Mouse (Mus musculus) thymus, adult 2 months (tissue): ENCODE measurements around the gene Aip. TPM values are rescaled to one million over a fixed set of nuclear protein-coding genes. Genes with fewer than 3 reads are reported as not detected.

ENCODE experiments used
- DNase-seq: peaks from one replicate; pipeline ENCODE4 v3.0.0; 2021
- H3K27ac ChIP-seq: fragments of 200-500 bp; 2 replicates; pipeline ENCODE4 v1.5.1; 2012; ENCODE audit warnings: low read length, control low read depth; ENCODE audit not compliant: control insufficient read depth, insufficient read depth
- H3K27me3 ChIP-seq: fragments of 200-500 bp; 2 replicates; pipeline ENCODE4 v1.6.1; 2012; ENCODE audit warnings: mild to moderate bottlenecking, low read length, moderate library complexity, mixed read lengths; ENCODE audit not compliant: control insufficient read depth, insufficient read depth
- H3K36me3 ChIP-seq: fragments of 200-500 bp; 2 replicates; pipeline ENCODE4 v1.6.1; 2012; ENCODE audit warnings: mild to moderate bottlenecking, low read length, moderate library complexity; ENCODE audit not compliant: control insufficient read depth, insufficient read depth
- H3K4me1 ChIP-seq: fragments of 200-500 bp; replicated peaks from 2 replicates; pipeline ENCODE4 v1.6.1; 2012; ENCODE audit warnings: low read length; ENCODE audit not compliant: control insufficient read depth, insufficient read depth
- H3K4me3 ChIP-seq: fragments of 200-500 bp; 2 replicates; pipeline ENCODE4 v1.5.1; 2012; ENCODE audit warnings: mild to moderate bottlenecking, low read length, control low read depth, moderate library complexity; ENCODE audit not compliant: control insufficient read depth, insufficient read depth
- CTCF ChIP-seq: fragments of 200-500 bp; IDR thresholded peaks from 2 replicates; pipeline ENCODE4 v1.5.1; 2012; ENCODE audit warnings: mild to moderate bottlenecking, control low read depth, low read length, moderate library complexity, borderline replicate concordance; ENCODE audit not compliant: control insufficient read depth, poor library complexity, insufficient read depth; ENCODE audit errors: extremely low read depth
- POLR2A ChIP-seq: fragments of 200-500 bp; IDR thresholded peaks from 2 replicates; pipeline ENCODE4 v1.6.1; 2012; ENCODE audit warnings: mild to moderate bottlenecking, low read length, control low read depth, moderate library complexity; ENCODE audit not compliant: control insufficient read depth, poor library complexity, insufficient read depth; ENCODE audit errors: extremely low read depth
- WGBS: fragments of 180-500 bp; shearing (Covaris S2); methylation state at CpG from one replicate; pipeline ENCODE4 v1.1.7; 2018; 5-methylcytosine and 5-hydroxymethylcytosine counted together
- polyA plus RNA-seq: library from polyadenylated mRNA; depleted of rRNA; stranded (reverse); fragments of >200 nt; gene quantifications from 2 replicates; pipeline ENCODE4 v1.2.3, GENCODE M21; 2012

Aip gene
- polyA plus RNA-seq, 1 experiment: 112 TPM

DNA sequence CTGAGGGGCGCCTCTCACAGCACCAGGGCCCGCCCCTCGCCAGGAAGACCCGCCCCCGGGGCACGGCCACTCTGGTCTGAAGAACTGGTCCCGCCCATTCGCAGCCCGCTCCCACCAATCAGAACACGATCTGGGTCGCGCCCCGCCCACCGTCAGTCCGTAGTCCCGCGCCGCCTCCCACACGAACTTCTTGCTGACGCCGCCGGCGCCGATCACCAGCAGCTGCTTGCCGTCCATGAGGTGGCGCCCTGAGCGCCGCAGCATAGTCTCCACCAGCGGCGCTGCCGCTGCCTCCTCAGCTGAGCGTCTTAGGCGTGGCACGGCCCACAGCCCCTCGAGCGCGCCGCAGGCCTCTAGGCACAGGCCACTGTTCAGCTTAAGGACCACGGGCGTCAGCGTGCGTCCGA is 43.7 kb upstream of the Aip start:
- 2% methylated on average over 43 of the region's 43 CpGs for WGBS

DNA sequence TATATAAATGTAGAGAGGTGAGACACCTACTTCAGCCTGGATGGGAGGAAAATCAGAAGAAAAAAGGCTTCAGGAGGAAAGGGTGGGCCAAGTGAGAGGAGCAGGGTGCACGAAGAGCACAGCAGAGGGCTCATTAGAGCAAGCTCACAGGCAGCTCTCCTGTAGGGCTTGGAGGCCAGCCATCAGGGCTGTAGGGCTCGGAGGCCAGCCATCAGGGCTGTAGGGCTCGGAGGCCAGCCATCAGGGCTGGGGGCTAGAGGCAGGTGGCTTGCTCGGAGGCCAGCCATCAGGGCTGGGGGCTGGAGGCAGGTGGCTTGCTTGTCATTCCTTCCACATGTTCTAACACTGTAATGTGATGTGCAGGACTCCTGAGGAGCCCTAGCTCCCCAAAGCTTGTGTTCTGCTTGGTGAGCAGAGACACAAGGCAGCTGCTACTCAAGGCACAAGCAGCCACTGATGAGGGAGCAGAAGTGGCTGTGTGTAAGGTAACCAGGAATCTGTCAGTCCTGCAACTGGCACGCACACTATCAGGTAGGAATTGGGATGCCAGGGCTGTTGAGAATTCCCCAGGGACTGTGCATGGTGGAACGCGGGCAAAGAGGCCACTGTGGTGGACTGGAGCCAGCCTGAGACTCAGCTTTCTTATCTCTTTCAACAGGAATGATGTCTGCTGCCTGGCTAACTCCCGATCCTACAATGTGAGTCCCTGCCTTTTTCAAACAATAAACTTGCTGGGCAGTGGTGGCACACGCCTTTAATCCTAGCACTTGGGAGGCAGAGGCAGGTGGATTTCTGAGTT is 41.2 kb upstream of the Aip start:
- Histone ChIP-seq H3K27ac (no peak overlapping the region), H3K4me1 (peaks cover 31% of the 10 kb centered on the region), H3K36me3 (no peaks in the 10 kb centered on the region), H3K27me3 (no peaks in the 10 kb centered on the region), H3K4me3 (no peak overlapping the region)
- no peak for DNase-seq
- TF ChIP-seq CTCF: no peak
- TF ChIP-seq POLR2A: no peak
- WGBS: 95% methylated on average over 9 of the region's 9 CpGs

More for the DNA sequence above, 43.7 kb upstream of the Aip start:
- peak; percentile 99 for DNase-seq
- peak; percentile 95 for TF ChIP-seq CTCF
- peak; percentile 93 for TF ChIP-seq POLR2A
- no peaks in the 10 kb centered on the region for H3K36me3 ChIP-seq
- no peaks in the 10 kb centered on the region for H3K27me3 ChIP-seq
- H3K4me1 ChIP-seq: peaks cover 25% of the 10 kb centered on the region
- peak overlapping the region; percentile 50 for H3K4me3 ChIP-seq
- H3K27ac ChIP-seq: peak overlapping the region; percentile 5; the same call in 1 of the 2 replicates

DNA sequence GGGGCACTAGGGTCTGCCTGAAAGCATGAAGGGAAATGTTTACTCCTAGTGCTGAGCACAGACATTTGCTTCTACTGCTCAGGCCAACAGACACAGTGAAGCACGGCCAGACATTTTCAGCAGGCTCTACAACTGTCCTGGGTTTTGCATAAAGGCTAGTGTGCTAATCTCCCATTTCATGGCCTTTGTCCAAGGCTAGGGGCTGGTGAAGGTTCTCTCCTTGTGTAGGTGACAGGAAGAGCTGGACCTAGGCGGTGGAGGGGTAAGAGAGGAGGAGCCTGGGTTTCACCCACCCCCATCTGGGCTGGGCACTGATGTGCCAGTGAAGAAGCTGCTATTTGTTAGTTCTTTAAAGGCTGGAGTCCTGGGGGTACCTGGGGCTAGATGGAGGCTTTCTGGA is 39.1 kb upstream of the Aip start:
- no peak for DNase-seq
- Histone ChIP-seq H3K4me1 (peaks cover 9% of the 10 kb centered on the region), H3K27me3 (no peaks in the 10 kb centered on the region), H3K27ac (no peak overlapping the region), H3K36me3 (no peaks in the 10 kb centered on the region), H3K4me3 (no peak overlapping the region)
- TF ChIP-seq CTCF: no peak
- no peak for TF ChIP-seq POLR2A
- WGBS: 87% methylated on average over 2 of the region's 2 CpGs

DNA sequence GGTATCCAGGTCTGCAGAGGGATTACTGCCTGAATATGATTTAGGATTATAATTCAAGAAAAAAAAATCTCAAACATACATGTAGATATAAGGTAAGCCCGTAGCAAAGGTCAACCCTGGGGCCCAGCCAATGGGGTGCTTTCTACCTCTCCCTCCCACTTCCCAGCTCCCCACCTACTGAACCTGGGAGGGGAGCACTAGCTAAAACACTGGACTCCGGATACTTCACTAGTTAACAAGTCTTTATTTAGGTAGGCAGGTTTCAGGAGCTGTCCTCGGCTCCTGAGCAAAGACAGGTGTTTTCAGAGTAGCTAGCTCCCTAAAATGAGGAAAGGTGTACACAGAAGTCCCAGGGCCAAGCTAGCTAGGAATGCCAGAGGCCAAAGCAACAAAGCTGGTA is 38.4 kb upstream of the Aip start:
- Histone ChIP-seq H3K4me1 (peaks cover 9% of the 10 kb centered on the region), H3K27me3 (no peaks in the 10 kb centered on the region), H3K4me3 (no peak overlapping the region), H3K27ac (no peak overlapping the region), H3K36me3 (no peaks in the 10 kb centered on the region)
- no peak for DNase-seq
- 97% methylated on average over 3 of the region's 3 CpGs for WGBS
- TF ChIP-seq CTCF (no peak), POLR2A (no peak)

DNA sequence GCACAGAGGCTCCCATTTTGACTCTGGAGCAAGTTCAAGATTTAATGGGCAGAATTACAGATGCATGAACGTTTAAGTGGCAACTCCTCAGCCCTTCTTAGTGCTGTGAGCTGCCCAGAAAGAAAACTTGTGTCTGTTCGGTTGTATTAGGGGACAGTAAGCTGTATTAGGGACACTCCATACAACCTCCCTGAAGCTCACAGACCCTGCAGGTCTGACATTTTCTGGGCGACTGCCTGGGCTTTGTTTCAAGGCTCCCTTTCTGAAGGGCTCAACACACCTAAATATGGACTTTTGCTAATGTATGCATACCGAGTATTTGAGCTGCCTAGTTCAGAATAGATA is 37.9 kb upstream of the Aip start:
- H3K27ac ChIP-seq: 0 out of 2 replicates have a peak overlapping the region, but pooled peaks have one; percentile 6
- WGBS: 41% methylated on average over 4 of the region's 4 CpGs

DNA sequence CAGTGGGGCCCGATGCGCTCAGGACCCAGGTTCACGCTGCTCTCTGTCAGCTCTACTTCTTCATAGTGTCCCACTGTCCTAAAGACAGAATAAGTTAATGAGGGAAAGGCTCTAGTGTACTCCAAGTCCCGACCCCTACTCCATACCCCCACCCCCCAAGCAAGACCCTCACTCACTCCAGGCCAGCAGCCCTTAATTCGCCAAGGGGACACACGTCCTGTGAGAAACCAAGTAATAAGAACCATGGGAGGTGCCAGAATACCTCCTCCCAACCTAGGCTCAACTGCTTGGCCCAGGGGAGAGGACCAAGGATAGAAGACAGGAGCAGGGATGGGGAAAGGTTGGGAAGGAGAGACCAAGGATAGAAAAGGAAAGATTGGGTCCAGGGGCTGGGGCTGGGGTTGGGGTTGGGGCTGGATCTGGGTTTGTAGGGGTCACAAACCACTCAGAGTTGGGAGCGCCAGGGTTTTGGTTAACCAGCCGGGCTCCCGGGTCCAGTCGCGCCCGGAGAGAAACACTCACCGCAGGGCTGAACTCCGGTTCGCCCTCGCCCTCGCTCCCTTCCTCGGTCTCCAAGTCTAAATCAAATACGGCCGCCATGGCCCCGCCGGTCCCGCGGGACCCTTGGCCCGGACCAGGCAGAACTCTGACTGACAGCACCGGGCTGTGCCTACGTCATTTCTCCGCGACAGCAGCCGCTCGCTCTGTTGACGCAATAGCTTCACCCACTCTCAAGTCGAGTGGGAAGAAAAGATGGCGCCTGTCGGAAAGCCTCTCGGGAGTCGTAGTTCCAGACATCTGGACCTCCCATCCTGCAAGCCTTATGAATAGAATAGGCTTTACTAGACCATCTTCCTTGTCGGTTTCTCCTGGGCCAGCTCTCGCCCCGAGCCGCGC is 37.2 kb upstream of the Aip start, which contains the start of gene Rps6kb2:
Rps6kb2 (minus strand) TSS at position 709 of the 897 bp plus-strand sequence.
- DNase-seq: peak; percentile 92
- 8% methylated on average over 42 of the region's 42 CpGs for WGBS
- H3K4me3 ChIP-seq: peak within 1 kb of the TSS; percentile 66
- 0 out of 2 replicates have a peak within 1 kb of the TSS, but pooled peaks have one; percentile 6 for H3K27ac ChIP-seq
- no peaks in the 10 kb centered on the region for H3K27me3 ChIP-seq
- H3K36me3 ChIP-seq: no peaks in the 10 kb centered on the region
- TF ChIP-seq CTCF (no peak), POLR2A (0 out of 2 replicates have a peak, but pooled peaks have one; percentile 39)
- H3K4me1 ChIP-seq: peaks cover 9% of the 10 kb centered on the region

More for the DNA sequence above, 37.9 kb upstream of the Aip start:
- no peaks in the 10 kb centered on the region for H3K27me3 ChIP-seq
- DNase-seq: no peak
- TF ChIP-seq POLR2A: no peak
- TF ChIP-seq CTCF: no peak
- H3K36me3 ChIP-seq: no peaks in the 10 kb centered on the region
- peak overlapping the region; percentile 66 for H3K4me3 ChIP-seq
- H3K4me1 ChIP-seq: peaks cover 9% of the 10 kb centered on the region
